Mouse (Mus musculus) layer of hippocampus, postnatal 36 days (tissue): Measurements from ENCODE around the gene Olfr1047. TPM values are rescaled to one million over a fixed set of nuclear protein-coding genes. Genes with fewer than 3 reads are reported as not detected.
"Not testable (repeated sequence)": the region's sequence is repeated elsewhere in the genome, so short reads cannot be mapped to it uniquely, and the experiment has no call there.

ENCODE experiments used
- DNase-seq, 2 experiments: peaks; one replicate each; pipeline ENCODE4 v3.0.0; 2022
- total RNA-seq, 2 experiments: library from RNA; stranded (reverse); gene quantifications; 2 replicates each; pipeline ENCODE4 v1.2.3; 2021

Gene Olfr1047
- not detected for total RNA-seq

DNA sequence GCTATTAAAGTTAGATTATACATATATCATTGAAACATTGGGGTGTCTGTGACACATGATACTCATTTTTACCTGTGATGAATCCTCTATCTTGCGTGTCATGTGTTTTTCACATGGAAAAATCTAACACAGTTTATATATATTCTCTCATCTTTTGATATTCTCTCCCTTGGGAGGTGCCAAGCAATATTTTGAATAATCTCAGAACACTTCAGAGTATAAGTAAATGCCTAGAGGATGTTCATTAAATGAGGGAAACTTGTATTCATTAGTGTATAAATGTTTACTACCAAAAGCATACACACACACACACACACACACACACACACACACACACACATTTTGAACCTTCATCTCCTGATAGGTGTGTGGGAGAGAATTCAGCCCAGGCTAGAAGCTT is at the start of gene Olfr1047:
Gene Olfr1047 (minus strand): TSS at position 101 of the 400 bp plus-strand sequence.
- no peak for DNase-seq

GRCm38 (mm10) chr2:86278988-86279387 is 47.8 kb upstream of the Olfr1047 start, which contains the start of gene Olfr1051:
Gene Olfr1051 (minus strand): TSS chr2:86279088.
- not testable (repeated sequence) for DNase-seq

GRCm38 (mm10) chr2:86258228-86258627 is 27.0 kb upstream of the Olfr1047 start, which contains the start of gene Olfr1049:
Gene Olfr1049 (minus strand): TSS chr2:86258328.
- not testable (repeated sequence) for DNase-seq

- no peak for DNase-seq
These were observed 9.0 kb upstream of the Olfr1047 start, which contains the start of gene Olfr1048 for GRCm38 (mm10) chr2:86240189-86240588. Gene Olfr1048 (minus strand): TSS chr2:86240289.

GRCm38 (mm10) chr2:86219214-86219613 is 12.0 kb downstream of the Olfr1047 start, which contains the start of gene Olfr1046:
Gene Olfr1046 (minus strand): TSS chr2:86219314.
- no peak for DNase-seq

GRCm38 (mm10) chr2:86202909-86203308 is 28.3 kb downstream of the Olfr1047 start, which contains the start of gene Olfr1045:
Gene Olfr1045 (minus strand): TSS chr2:86203009.
- no peak for DNase-seq

- DNase-seq, result no peak
These were observed 35.3 kb downstream of the Olfr1047 start for GRCm38 (mm10) chr2:86195863-86196262.

GRCm38 (mm10) chr2:86185583-86185982 is 45.6 kb downstream of the Olfr1047 start, which contains the start of gene Olfr52:
Gene Olfr52 (minus strand): TSS chr2:86185683.
- DNase-seq, result no peak

DNA sequence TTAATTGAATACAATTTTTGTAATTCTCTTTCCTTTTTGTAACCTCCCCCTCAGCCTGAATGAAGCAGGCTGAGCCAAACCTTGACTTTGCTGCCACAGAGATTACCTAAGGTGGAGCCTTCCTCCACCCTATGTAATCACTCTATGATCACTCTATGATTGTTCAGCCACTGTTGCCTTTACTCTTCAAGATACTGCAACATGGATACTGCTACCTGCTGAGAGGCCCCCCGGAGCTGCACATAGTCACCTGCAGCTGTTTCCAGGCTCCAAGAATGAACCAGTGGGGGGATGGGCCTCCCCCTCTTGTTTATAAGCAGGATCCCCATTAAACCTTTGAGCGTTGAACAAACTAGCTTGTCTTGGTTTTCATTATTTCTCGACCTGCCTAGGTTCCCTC is 51.3 kb downstream of the Olfr1047 start:
- DNase-seq, result no peak

- no peak for DNase-seq
These were observed 53.5 kb downstream of the Olfr1047 start, which contains the start of gene Olfr1044 for GRCm38 (mm10) chr2:86177720-86178119. Gene Olfr1044 (minus strand): TSS chr2:86177820.

Other genes with a start within 250 kb of the Olfr1047 start
- gene Olfr1031, start 241.1 kb downstream of the Olfr1047 start, total RNA-seq, result not detected
- gene Olfr1032, start 225.9 kb downstream of the Olfr1047 start, total RNA-seq, result not detected
- not detected for gene Olfr1033, start 210.8 kb downstream of the Olfr1047 start, total RNA-seq
- gene Olfr1034, start 185.5 kb downstream of the Olfr1047 start, total RNA-seq, result not detected
- gene Olfr1036, start 157.4 kb downstream of the Olfr1047 start, total RNA-seq, result not detected
- gene Olfr1037, start 144.0 kb downstream of the Olfr1047 start, total RNA-seq, result not detected
- not detected for gene Olfr1039, start 95.5 kb downstream of the Olfr1047 start, total RNA-seq
- gene Olfr1040, start 84.7 kb downstream of the Olfr1047 start, total RNA-seq, result not detected
- gene Olfr1042, start 69.6 kb downstream of the Olfr1047 start, total RNA-seq, result not detected
- gene Olfr1043, start 63.9 kb downstream of the Olfr1047 start, total RNA-seq, result not detected
- not detected for gene Olfr1044, start 53.6 kb downstream of the Olfr1047 start, total RNA-seq
- gene Olfr52, start 45.7 kb downstream of the Olfr1047 start, total RNA-seq, result not detected
- not detected for gene Olfr1045, start 28.4 kb downstream of the Olfr1047 start, total RNA-seq
- not detected for gene Olfr1046, start 12.1 kb downstream of the Olfr1047 start, total RNA-seq
- gene Olfr1048, start 8.9 kb upstream of the Olfr1047 start, total RNA-seq, result not detected
- not detected for gene Olfr1049, start 26.9 kb upstream of the Olfr1047 start, total RNA-seq
- not detected for gene Olfr1051, start 47.7 kb upstream of the Olfr1047 start, total RNA-seq
- gene Olfr1052, start 61.1 kb upstream of the Olfr1047 start, total RNA-seq, result not detected
- not detected for gene Olfr1053, start 83.9 kb upstream of the Olfr1047 start, total RNA-seq
- gene Olfr1054, start 104.0 kb upstream of the Olfr1047 start, total RNA-seq, result not detected
- gene Olfr1055, start 118.9 kb upstream of the Olfr1047 start, total RNA-seq, result not detected
- not detected for gene Olfr1056, start 131.1 kb upstream of the Olfr1047 start, total RNA-seq
- not detected for gene Olfr1057, start 147.0 kb upstream of the Olfr1047 start, total RNA-seq
- not detected for gene Olfr1058, start 157.2 kb upstream of the Olfr1047 start, total RNA-seq
- not detected for gene Olfr1061, start 182.6 kb upstream of the Olfr1047 start, total RNA-seq
- gene Olfr1062, start 195.3 kb upstream of the Olfr1047 start, total RNA-seq, result not detected
- gene Olfr1065, start 219.2 kb upstream of the Olfr1047 start, total RNA-seq, result not detected
- gene Olfr1066, start 224.9 kb upstream of the Olfr1047 start, total RNA-seq, result not detected